Mouse (Mus musculus): Measurements from ENCODE around the gene Matn1. TPM values are rescaled to one million over a fixed set of nuclear protein-coding genes. Genes with fewer than 3 reads are reported as not detected.

Matn1 gene
- polyA plus RNA-seq, 1 experiment from 2014 or later: 0.07 TPM

- Histone ChIP-seq H3K4me3 (ENCODE audit: inconsistent target) (no peak overlapping the region), H3K27ac (no peak overlapping the region), H3K79me2 (ENCODE audit: inconsistent target) (no peaks in the 10 kb centered on the region), H3K36me3 (ENCODE audit: inconsistent target) (no peaks in the 10 kb centered on the region)
- 86% methylated on average over 16 of the region's 17 CpGs for WGBS (ENCODE audit: missing documents)
These were observed 40.4 kb downstream of the Matn1 start for GRCm38 (mm10) chr4:130984416-130985182.

- Histone ChIP-seq H3K27ac (no peak overlapping the region), H3K79me2 (ENCODE audit: inconsistent target) (no peaks in the 10 kb centered on the region), H3K36me3 (ENCODE audit: inconsistent target) (no peaks in the 10 kb centered on the region), H3K4me3 (ENCODE audit: inconsistent target) (no peak overlapping the region)
- WGBS (ENCODE audit: missing documents): 87% methylated on average over 4 of the region's 4 CpGs
These were observed 42.9 kb downstream of the Matn1 start for GRCm38 (mm10) chr4:130987046-130987445.

- 69% methylated on average over 6 of the region's 6 CpGs for WGBS (ENCODE audit: missing documents)
- H3K4me3 ChIP-seq (ENCODE audit: inconsistent target): no peak overlapping the region
- no peak overlapping the region for H3K27ac ChIP-seq
- no peaks in the 10 kb centered on the region for H3K79me2 ChIP-seq (ENCODE audit: inconsistent target)
- H3K36me3 ChIP-seq (ENCODE audit: inconsistent target): no peaks in the 10 kb centered on the region
These were observed 44.1 kb downstream of the Matn1 start for GRCm38 (mm10) chr4:130988219-130988839.

GRCm38 (mm10) chr4:130989146-130989545 is 45.0 kb downstream of the Matn1 start:
- H3K4me3 ChIP-seq (ENCODE audit: inconsistent target): no peak overlapping the region
- 87% methylated on average over 9 of the region's 9 CpGs for WGBS (ENCODE audit: missing documents)
- no peaks in the 10 kb centered on the region for H3K79me2 ChIP-seq (ENCODE audit: inconsistent target)
- H3K27ac ChIP-seq: no peak overlapping the region
- H3K36me3 ChIP-seq (ENCODE audit: inconsistent target): no peaks in the 10 kb centered on the region

- Histone ChIP-seq H3K27ac (no peak overlapping the region), H3K79me2 (ENCODE audit: inconsistent target) (no peaks in the 10 kb centered on the region), H3K36me3 (ENCODE audit: inconsistent target) (no peaks in the 10 kb centered on the region), H3K4me3 (ENCODE audit: inconsistent target) (no peak overlapping the region)
- WGBS (ENCODE audit: missing documents): 87% methylated on average over 5 of the region's 5 CpGs
These were observed 46.8 kb downstream of the Matn1 start for GRCm38 (mm10) chr4:130990966-130991365.

GRCm38 (mm10) chr4:130994556-130994955 is 50.4 kb downstream of the Matn1 start:
- no peaks in the 10 kb centered on the region for H3K79me2 ChIP-seq (ENCODE audit: inconsistent target)
- no peak overlapping the region for H3K27ac ChIP-seq
- no peak overlapping the region for H3K4me3 ChIP-seq (ENCODE audit: inconsistent target)
- WGBS (ENCODE audit: missing documents): 90% methylated on average over 8 of the region's 8 CpGs
- no peaks in the 10 kb centered on the region for H3K36me3 ChIP-seq (ENCODE audit: inconsistent target)

- Histone ChIP-seq H3K36me3 (ENCODE audit: inconsistent target) (no peaks in the 10 kb centered on the region), H3K79me2 (ENCODE audit: inconsistent target) (no peaks in the 10 kb centered on the region), H3K4me3 (ENCODE audit: inconsistent target) (no peak overlapping the region), H3K27ac (no peak overlapping the region)
- WGBS (ENCODE audit: missing documents): 77% methylated on average over 5 of the region's 5 CpGs
These were observed 55.8 kb downstream of the Matn1 start for GRCm38 (mm10) chr4:130999744-131000527.

GRCm38 (mm10) chr4:131000614-131001178 is 56.5 kb downstream of the Matn1 start:
- no peak overlapping the region for H3K27ac ChIP-seq
- H3K79me2 ChIP-seq (ENCODE audit: inconsistent target): no peaks in the 10 kb centered on the region
- WGBS (ENCODE audit: missing documents): 90% methylated on average over 15 of the region's 15 CpGs
- H3K4me3 ChIP-seq (ENCODE audit: inconsistent target): no peak overlapping the region
- H3K36me3 ChIP-seq (ENCODE audit: inconsistent target): no peaks in the 10 kb centered on the region

Other genes with a start within 250 kb of the Matn1 start
- gene Sdc3, start 151.8 kb upstream of the Matn1 start, polyA plus RNA-seq (2018): 449 to 1,011 TPM (median 478 TPM) in 3 replicates
- gene Laptm5, start 31.3 kb upstream of the Matn1 start, polyA plus RNA-seq (2018): 1,448 to 1,968 TPM (median 1,759 TPM) in 3 replicates

Data from macrophage (primary cell).